Mouse (Mus musculus) forebrain, embryonic 16.5 days (tissue): ENCODE data around the gene Gm47996. TPM values are rescaled to one million over a fixed set of nuclear protein-coding genes. Genes with fewer than 3 reads are reported as not detected.

ENCODE experiments used
- ATAC-seq: fragments of 200-750 bp; cut with Nextera tagmentation; 2 replicates; pipeline ENCODE4 v1.8.0; 2017; ENCODE audit warnings: mild to moderate bottlenecking, moderate library complexity
- H3K27ac ChIP-seq: fragments of 300-500 bp; sonication (generic); 2 replicates; pipeline ENCODE4 v1.5.1; 2014; ENCODE audit warnings: low read length, control low read depth
- H3K27me3 ChIP-seq: fragments of 300-500 bp; sonication (generic); replicated peaks from 2 replicates; pipeline ENCODE4 v1.6.1; 2014; ENCODE audit warnings: low read length; ENCODE audit not compliant: control insufficient read depth, insufficient read depth
- H3K36me3 ChIP-seq: fragments of 300-500 bp; sonication (generic); 2 replicates; pipeline ENCODE4 v1.6.1; 2014; ENCODE audit not compliant: control insufficient read depth, insufficient read depth
- H3K4me1 ChIP-seq: fragments of 300-500 bp; sonication (generic); replicated peaks from 2 replicates; pipeline ENCODE4 v1.6.1; 2014; ENCODE audit warnings: low read length; ENCODE audit not compliant: control insufficient read depth, insufficient read depth
- H3K4me2 ChIP-seq: fragments of 300-500 bp; sonication (generic); 2 replicates; pipeline ENCODE4 v1.6.1; 2014; ENCODE audit warnings: mild to moderate bottlenecking, low read length, control low read depth
- H3K4me3 ChIP-seq: fragments of 300-500 bp; sonication (generic); replicated peaks from 2 replicates; pipeline ENCODE4 v1.5.1; 2014; ENCODE audit warnings: mild to moderate bottlenecking, low read length, control low read depth
- H3K9ac ChIP-seq: fragments of 300-500 bp; sonication (generic); replicated peaks from 2 replicates; pipeline ENCODE4 v1.6.1; 2014; ENCODE audit warnings: low read depth, low read length, control low read depth
- H3K9me3 ChIP-seq: fragments of 300-500 bp; sonication (generic); 2 replicates; pipeline ENCODE4 v1.6.1; 2016; ENCODE audit warnings: low read length; ENCODE audit not compliant: control insufficient read depth
- WGBS: fragments of 180-500 bp; shearing (Covaris S2); extraction: QIAGEN DNeasy Blood & Tissue Kit; methylation state at CpG from one replicate; pipeline ENCODE4 v1.1.7; 2014; 5-methylcytosine and 5-hydroxymethylcytosine counted together
- polyA plus RNA-seq: library from polyadenylated mRNA; unstranded; fragments of >200 nt; fragmentation: Nextera tagmentation; extraction: Ambion mirVana; gene quantifications from 2 replicates; pipeline ENCODE4 v1.2.1, GENCODE M21; 2015

Gm47996 gene
- polyA plus RNA-seq, 1 experiment from 2014 or later: not detected

- ATAC-seq: no peak
- H3K27ac ChIP-seq: no peak overlapping the region
- H3K9ac ChIP-seq: no peak overlapping the region
- H3K27me3 ChIP-seq: no peaks in the 10 kb centered on the region
- no peak overlapping the region for H3K4me3 ChIP-seq
- no peak overlapping the region for H3K4me2 ChIP-seq
- H3K9me3 ChIP-seq: no peaks in the 10 kb centered on the region
- no peaks in the 10 kb centered on the region for H3K4me1 ChIP-seq
- no peaks in the 10 kb centered on the region for H3K36me3 ChIP-seq
- 70% methylated on average over 7 of the region's 7 CpGs for WGBS
Measured at GRCm38 (mm10) chr1:151220098-151220497, 10.2 kb downstream of the Gm47996 start.

- no peak for ATAC-seq
- no peak overlapping the region for H3K4me2 ChIP-seq
- H3K4me3 ChIP-seq: no peak overlapping the region
- no peaks in the 10 kb centered on the region for H3K9me3 ChIP-seq
- H3K4me1 ChIP-seq: no peaks in the 10 kb centered on the region
- no peaks in the 10 kb centered on the region for H3K27me3 ChIP-seq
- no peak overlapping the region for H3K27ac ChIP-seq
- H3K36me3 ChIP-seq: no peaks in the 10 kb centered on the region
- 84% methylated on average over 10 of the region's 10 CpGs for WGBS
- H3K9ac ChIP-seq: no peak overlapping the region
Measured at GRCm38 (mm10) chr1:151222561-151223267, 12.8 kb downstream of the Gm47996 start.

GRCm38 (mm10) chr1:151223377-151223776 lies 13.4 kb downstream of the Gm47996 start:
- Histone ChIP-seq H3K27ac (no peak overlapping the region), H3K27me3 (no peaks in the 10 kb centered on the region), H3K4me2 (no peak overlapping the region), H3K4me1 (no peaks in the 10 kb centered on the region), H3K36me3 (no peaks in the 10 kb centered on the region), H3K4me3 (no peak overlapping the region), H3K9ac (no peak overlapping the region), H3K9me3 (no peaks in the 10 kb centered on the region)
- no peak for ATAC-seq
- 78% methylated on average over 1 of the region's 1 CpGs for WGBS

- no peaks in the 10 kb centered on the region for H3K4me1 ChIP-seq
- H3K27me3 ChIP-seq: no peaks in the 10 kb centered on the region
- H3K4me3 ChIP-seq: no peak overlapping the region
- ATAC-seq: no peak
- no peak overlapping the region for H3K4me2 ChIP-seq
- no peak overlapping the region for H3K27ac ChIP-seq
- no peaks in the 10 kb centered on the region for H3K36me3 ChIP-seq
- no peak overlapping the region for H3K9ac ChIP-seq
- WGBS: 90% methylated on average over 1 of the region's 1 CpGs
- no peaks in the 10 kb centered on the region for H3K9me3 ChIP-seq
Measured at GRCm38 (mm10) chr1:151224536-151224935, 14.6 kb downstream of the Gm47996 start.

GRCm38 (mm10) chr1:151227506-151227905 lies 17.6 kb downstream of the Gm47996 start:
- ATAC-seq: no peak
- Histone ChIP-seq H3K4me1 (no peaks in the 10 kb centered on the region), H3K36me3 (no peaks in the 10 kb centered on the region), H3K9me3 (no peaks in the 10 kb centered on the region), H3K27ac (no peak overlapping the region), H3K27me3 (no peaks in the 10 kb centered on the region), H3K4me3 (no peak overlapping the region), H3K4me2 (no peak overlapping the region), H3K9ac (no peak overlapping the region)
- 84% methylated on average over 8 of the region's 8 CpGs for WGBS

GRCm38 (mm10) chr1:151228320-151228989 lies 18.5 kb downstream of the Gm47996 start:
- Histone ChIP-seq H3K4me1 (no peaks in the 10 kb centered on the region), H3K36me3 (no peaks in the 10 kb centered on the region), H3K27ac (no peak overlapping the region), H3K4me2 (no peak overlapping the region), H3K27me3 (no peaks in the 10 kb centered on the region), H3K4me3 (no peak overlapping the region), H3K9me3 (no peaks in the 10 kb centered on the region), H3K9ac (no peak overlapping the region)
- 50% methylated on average over 1 of the region's 1 CpGs for WGBS
- ATAC-seq: no peak

GRCm38 (mm10) chr1:151232346-151232745 lies 22.4 kb downstream of the Gm47996 start:
- Histone ChIP-seq H3K9me3 (no peaks in the 10 kb centered on the region), H3K4me2 (no peak overlapping the region), H3K4me1 (no peaks in the 10 kb centered on the region), H3K9ac (no peak overlapping the region), H3K27me3 (no peaks in the 10 kb centered on the region), H3K27ac (no peak overlapping the region), H3K4me3 (no peak overlapping the region), H3K36me3 (no peaks in the 10 kb centered on the region)
- ATAC-seq: no peak
- 80% methylated on average over 3 of the region's 3 CpGs for WGBS

GRCm38 (mm10) chr1:151233756-151234155 lies 23.8 kb downstream of the Gm47996 start:
- Histone ChIP-seq H3K27ac (no peak overlapping the region), H3K4me3 (no peak overlapping the region), H3K9me3 (no peaks in the 10 kb centered on the region), H3K4me2 (no peak overlapping the region), H3K9ac (no peak overlapping the region), H3K4me1 (no peaks in the 10 kb centered on the region), H3K27me3 (no peaks in the 10 kb centered on the region), H3K36me3 (no peaks in the 10 kb centered on the region)
- no peak for ATAC-seq
- WGBS: 91% methylated on average over 3 of the region's 3 CpGs

GRCm38 (mm10) chr1:151235574-151235973 lies 25.6 kb downstream of the Gm47996 start:
- H3K4me1 ChIP-seq: no peaks in the 10 kb centered on the region
- no peak overlapping the region for H3K4me3 ChIP-seq
- no peak for ATAC-seq
- no peak overlapping the region for H3K4me2 ChIP-seq
- H3K27ac ChIP-seq: no peak overlapping the region
- H3K9me3 ChIP-seq: 0 out of 2 replicates have a peak, but pooled peaks cover 2% of the 10 kb centered on the region
- no peaks in the 10 kb centered on the region for H3K36me3 ChIP-seq
- no peaks in the 10 kb centered on the region for H3K27me3 ChIP-seq
- H3K9ac ChIP-seq: no peak overlapping the region
- 5% methylated on average over 2 of the region's 2 CpGs for WGBS
